Mouse (Mus musculus) lung, adult 2 months (tissue): Measurements from ENCODE around the gene 1700003E16Rik. TPM values are rescaled to one million over a fixed set of nuclear protein-coding genes. Genes with fewer than 3 reads are reported as not detected.

Experiments used
- DNase-seq: peaks from one replicate; pipeline ENCODE4 v3.0.0; 2022
- H3K4me1 ChIP-seq: fragments of 200-500 bp; 2 replicates; pipeline ENCODE4 v1.6.1; 2011; ENCODE audit warnings: low read length; ENCODE audit not compliant: control insufficient read depth, insufficient read depth
- H3K4me3 ChIP-seq: fragments of 200-500 bp; replicated peaks from 2 replicates; pipeline ENCODE3; 2011; ENCODE audit warnings: low read depth, mild to moderate bottlenecking, control low read depth, low read length; ENCODE audit errors: extremely low read depth
- CTCF ChIP-seq: fragments of 200-500 bp; IDR thresholded peaks from 2 replicates; pipeline ENCODE4 v1.5.1; 2011; ENCODE audit warnings: mild to moderate bottlenecking, low read length, control low read depth; ENCODE audit not compliant: insufficient read depth
- POLR2A ChIP-seq: fragments of 200-500 bp; IDR thresholded peaks from 2 replicates; pipeline ENCODE4 v1.6.1; 2011; ENCODE audit warnings: low read depth, mild to moderate bottlenecking, control low read depth, low read length, borderline replicate concordance; ENCODE audit errors: extremely low read depth
- WGBS: fragments of 180-500 bp; shearing (Covaris S2); methylation state at CpG from one replicate; pipeline ENCODE4 v1.1.7; 2018; 5-methylcytosine and 5-hydroxymethylcytosine counted together
- polyA plus RNA-seq: library from polyadenylated mRNA; depleted of rRNA; stranded (reverse); fragments of >200 nt; gene quantifications from 2 replicates; pipeline ENCODE4 v1.2.3, GENCODE M21; 2012

1700003E16Rik gene
- polyA plus RNA-seq, 1 experiment = 4.6 TPM

DNA sequence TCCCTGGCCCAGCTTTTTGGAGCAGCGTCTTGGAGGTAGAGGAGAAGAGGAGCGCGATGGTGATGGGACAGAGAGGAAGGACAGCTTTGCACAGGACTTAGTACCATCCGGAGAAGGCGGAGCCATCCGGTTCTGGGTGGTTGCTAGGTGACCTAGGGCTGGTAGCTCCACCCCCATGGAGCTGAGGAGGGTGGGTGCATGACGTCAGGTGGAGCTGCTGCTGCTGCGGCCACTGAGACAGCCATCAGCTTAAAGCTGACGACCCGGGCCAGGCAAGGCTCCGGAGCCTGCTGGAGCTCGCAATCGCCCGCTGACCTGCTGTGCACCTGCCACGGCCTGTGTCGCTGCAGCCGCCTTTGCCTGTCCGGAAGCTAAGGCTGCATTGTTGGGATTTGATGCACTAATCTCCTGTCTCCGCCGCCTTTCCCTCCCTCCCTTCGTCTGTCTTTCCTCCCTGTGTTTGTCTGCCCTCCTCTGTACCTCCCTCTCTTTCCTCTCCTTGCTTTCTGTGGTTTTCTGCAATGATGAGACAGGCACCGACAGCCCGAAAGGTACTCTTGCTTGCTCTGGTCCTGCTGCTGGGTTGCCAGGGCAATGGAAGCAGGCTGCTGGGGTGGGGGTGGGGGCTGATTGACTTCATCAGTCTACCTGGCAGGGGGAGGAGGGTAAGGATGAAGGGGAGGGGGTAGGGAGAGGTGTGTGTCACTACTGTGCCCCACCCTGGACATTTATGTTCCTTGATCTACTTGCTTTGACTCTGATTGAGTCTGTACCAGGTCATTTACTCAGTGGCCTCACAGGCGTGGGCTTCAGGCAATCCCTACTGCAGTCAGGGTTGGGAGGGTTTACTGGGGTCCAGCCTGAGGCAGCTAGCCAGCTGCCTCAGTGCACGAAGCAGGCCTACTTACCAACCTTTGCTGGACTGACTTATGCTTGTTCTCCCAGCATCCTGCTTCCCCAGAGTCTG lies 30.0 kb downstream of the 1700003E16Rik start:
- peak; percentile 14 for DNase-seq
- TF ChIP-seq POLR2A = no peak
- no peak for TF ChIP-seq CTCF
- H3K4me3 ChIP-seq = no peak overlapping the region
- 36% methylated on average over 25 of the region's 25 CpGs for WGBS
- no peaks in the 10 kb centered on the region for H3K4me1 ChIP-seq

DNA sequence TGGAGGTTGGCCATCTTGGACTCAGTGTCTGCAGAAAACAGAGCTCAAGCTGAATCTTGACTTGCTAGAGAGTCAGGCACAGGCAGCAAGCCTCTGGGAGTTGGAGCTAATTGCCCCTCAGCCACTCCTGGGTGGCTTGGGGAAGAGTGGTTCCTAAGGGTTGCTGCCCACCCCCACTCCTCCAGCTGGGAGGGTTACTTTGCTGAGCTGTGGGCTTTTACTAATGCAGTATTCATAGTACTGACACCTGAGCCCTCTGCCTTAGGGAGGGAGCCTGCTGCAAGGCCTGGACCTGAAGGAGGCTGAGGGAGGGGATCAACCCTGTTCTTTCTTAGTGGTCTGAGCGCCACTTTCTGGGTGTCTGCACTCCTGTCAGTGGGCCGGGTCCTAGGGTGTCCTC lies 30.7 kb downstream of the 1700003E16Rik start:
- TF ChIP-seq CTCF = no peak
- TF ChIP-seq POLR2A = no peak
- DNase-seq = no peak
- no peak overlapping the region for H3K4me3 ChIP-seq
- H3K4me1 ChIP-seq = no peaks in the 10 kb centered on the region
- WGBS = 91% methylated on average over 2 of the region's 2 CpGs

DNA sequence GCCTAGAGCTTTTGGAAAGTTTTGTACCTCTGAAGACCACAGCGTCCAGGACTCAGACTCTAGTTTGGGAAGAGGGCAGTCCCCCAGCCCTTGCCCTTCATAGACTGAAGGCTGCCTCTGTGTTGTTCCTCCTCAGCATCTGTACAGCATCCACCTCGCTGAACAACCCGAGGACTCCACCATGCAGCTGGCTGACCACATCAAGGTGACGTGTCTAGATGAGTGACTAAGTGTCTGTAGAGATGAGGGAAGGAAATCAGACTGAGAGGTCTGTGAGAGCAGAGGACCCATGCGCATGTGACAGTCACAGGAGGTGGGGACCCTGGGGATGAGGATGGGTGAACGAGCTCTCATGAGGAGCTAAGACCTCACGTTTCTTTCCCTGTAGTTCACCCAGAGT lies 37.4 kb downstream of the 1700003E16Rik start:
- 82% methylated on average over 7 of the region's 7 CpGs for WGBS
- Histone ChIP-seq H3K4me3 (no peak overlapping the region), H3K4me1 (no peaks in the 10 kb centered on the region)
- DNase-seq = no peak
- TF ChIP-seq POLR2A = no peak

DNA sequence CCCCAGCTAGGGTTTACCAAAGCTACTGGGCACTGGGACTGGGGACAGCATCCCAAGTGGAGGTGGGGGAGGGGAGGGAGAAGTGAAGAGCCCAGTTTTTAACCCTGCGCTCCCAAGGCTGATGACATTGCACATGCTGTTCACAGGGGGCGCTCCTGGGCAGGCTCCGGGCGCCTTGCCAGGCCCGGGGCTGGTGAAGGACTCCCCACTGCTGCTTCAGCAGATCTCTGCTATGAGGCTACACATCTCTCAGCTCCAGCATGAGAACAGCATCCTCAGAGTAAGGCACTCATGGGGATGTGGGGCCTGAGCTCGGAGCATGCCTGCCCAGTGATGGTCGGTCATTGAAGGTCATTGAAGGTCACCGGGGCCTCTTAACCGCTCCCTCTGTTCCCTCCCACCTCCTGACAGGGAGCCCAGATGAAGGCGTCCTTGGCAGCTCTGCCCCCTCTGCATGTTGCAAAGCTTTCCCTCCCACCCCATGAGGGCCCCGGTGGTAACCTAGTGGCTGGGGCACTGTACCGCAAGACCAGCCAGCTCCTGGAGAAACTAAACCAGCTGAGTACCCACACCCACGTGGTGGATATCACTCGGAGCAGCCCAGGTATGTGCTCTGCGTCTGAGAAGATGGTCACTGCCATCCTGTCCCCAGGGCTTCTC lies 41.3 kb downstream of the 1700003E16Rik start:
- H3K4me1 ChIP-seq = no peaks in the 10 kb centered on the region
- no peak for DNase-seq
- TF ChIP-seq CTCF = no peak
- TF ChIP-seq POLR2A = no peak
- 60% methylated on average over 15 of the region's 15 CpGs for WGBS
- H3K4me3 ChIP-seq = no peak overlapping the region

DNA sequence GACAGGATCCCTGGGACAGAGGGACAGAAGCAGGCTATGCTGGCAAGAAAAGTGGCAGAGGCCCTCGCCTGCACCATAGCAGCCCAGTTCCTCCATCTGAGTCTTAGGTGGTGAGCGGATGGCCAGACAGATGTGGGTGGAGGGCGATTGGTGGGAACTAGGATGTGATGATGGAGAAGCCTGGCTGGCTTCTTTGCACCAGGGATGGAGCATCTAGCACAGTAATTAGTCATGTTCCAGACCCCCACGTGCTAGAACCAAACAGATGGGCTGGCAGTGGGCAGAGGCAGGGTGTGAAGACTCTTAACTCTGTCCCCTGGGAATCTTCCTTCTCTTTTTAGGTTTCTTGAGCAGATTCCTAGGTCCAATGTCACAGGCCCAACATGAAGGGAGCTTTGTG lies 47.1 kb downstream of the 1700003E16Rik start:
- TF ChIP-seq POLR2A = no peak
- H3K4me3 ChIP-seq = no peak overlapping the region
- H3K4me1 ChIP-seq = no peaks in the 10 kb centered on the region
- WGBS = 82% methylated on average over 4 of the region's 4 CpGs
- no peak for DNase-seq

DNA sequence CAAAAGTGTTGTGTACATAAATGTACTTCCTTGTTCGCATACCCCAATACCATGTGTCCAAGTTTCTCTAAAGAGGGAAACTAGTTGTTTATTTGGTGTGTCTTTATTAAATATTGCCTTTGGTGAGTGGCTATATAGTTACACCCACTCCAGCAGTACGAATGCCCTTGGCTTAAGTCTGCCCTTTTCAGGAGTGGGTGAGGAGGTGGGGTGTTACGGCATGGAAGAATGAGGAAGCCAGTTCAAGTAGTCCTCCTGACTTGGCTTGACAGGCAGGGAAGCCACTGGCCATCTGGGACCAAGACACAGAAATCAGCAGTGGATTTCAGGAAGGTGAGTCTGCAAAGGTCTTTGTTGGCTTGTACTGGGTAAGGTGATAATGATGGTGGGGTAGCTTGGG lies 49.6 kb downstream of the 1700003E16Rik start:
- TF ChIP-seq POLR2A = no peak; the same call in 1 of the 2 replicates
- TF ChIP-seq CTCF = no peak
- WGBS = 39% methylated on average over 3 of the region's 3 CpGs
- H3K4me3 ChIP-seq = peak overlapping the region; percentile 36
- H3K4me1 ChIP-seq = no peaks in the 10 kb centered on the region
- DNase-seq = no peak

DNA sequence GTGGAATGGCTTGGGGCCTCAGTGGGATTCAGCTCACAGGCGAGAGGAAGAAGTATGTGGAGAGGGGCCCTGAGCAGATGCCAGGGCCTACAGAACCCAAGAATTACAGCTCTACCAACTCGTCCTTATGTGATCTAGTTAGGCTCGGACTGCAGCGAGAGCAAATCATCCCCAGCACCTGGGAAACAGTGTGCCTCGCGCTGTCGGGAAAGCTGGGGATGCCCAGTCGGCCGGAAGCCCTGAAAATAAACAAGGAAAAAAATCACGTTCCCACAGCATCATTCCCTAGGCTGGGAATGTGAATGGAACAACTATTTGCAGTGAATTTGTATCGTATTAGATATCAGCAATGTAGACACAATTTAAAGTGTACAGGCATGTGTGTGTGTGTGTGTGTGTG lies 50.1 kb downstream of the 1700003E16Rik start:
- 47% methylated on average over 11 of the region's 11 CpGs for WGBS
- Histone ChIP-seq H3K4me3 (peak overlapping the region; percentile 36), H3K4me1 (no peaks in the 10 kb centered on the region)
- DNase-seq = no peak
- TF ChIP-seq CTCF = no peak
- no peak for TF ChIP-seq POLR2A

DNA sequence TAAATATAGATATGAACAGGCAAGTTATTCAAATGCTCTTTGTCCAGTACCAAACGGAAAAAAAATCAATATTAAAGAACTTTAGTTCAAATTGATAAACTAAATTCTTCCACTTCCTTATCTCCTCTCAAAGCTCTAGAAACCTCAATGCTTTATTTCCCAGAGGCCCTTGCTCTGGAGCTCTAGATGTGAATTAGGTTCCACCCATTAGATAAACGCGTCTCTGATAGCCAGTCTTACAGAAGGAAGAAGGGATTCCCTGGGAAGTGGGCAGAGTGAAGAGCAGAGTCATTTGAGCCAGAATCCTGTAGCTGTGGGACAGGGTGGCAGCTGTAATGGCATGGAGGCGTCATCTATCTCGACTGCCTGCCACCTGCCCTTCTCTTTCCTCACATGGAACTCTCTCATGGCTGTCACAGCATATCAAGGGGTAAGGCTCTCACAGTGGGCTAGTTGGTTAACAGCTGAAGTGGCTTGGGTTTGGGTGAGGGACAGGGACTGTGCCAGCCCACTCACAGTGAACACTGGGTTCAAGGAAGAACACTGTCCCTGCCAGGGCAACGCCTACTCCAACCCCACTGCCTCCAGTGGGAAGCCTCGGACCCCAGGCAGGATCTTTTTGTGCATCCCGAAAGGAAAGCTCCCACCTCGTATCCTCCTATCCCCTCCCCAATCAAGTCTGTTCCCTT lies 51.3 kb downstream of the 1700003E16Rik start:
- no peak for DNase-seq
- Histone ChIP-seq H3K4me3 (no peak overlapping the region), H3K4me1 (no peaks in the 10 kb centered on the region)
- TF ChIP-seq POLR2A (no peak), CTCF (no peak)
- 60% methylated on average over 9 of the region's 9 CpGs for WGBS

DNA sequence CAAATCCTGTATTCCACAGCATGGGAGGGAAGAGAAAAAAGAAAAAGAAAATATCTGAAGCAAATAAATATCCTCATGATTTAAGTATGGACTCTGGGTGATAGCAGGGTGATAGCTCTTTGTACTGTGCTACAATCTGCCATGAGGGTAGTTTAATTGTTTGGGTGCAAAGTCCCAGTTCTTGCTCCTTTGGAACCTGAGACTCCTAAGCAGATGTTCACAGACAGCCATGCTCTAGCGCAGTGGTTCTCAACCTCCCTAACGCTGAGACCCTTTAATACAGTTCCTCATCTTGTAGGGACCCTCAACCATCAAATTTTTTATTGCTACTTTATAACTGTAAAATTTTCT lies 51.8 kb downstream of the 1700003E16Rik start:
- no peaks in the 10 kb centered on the region for H3K4me1 ChIP-seq
- 89% methylated on average over 2 of the region's 2 CpGs for WGBS
- H3K4me3 ChIP-seq = no peak overlapping the region
- no peak for TF ChIP-seq POLR2A
- no peak for TF ChIP-seq CTCF
- no peak for DNase-seq
